Mouse (Mus musculus) kidney, adult 2 months (tissue): ENCODE data around the gene Gmppb.

Experiments used
- CTCF ChIP-seq: fragments of 200-500 bp; conservative IDR thresholded peaks from 2 replicates; pipeline ENCODE4 v1.5.1; 2011; ENCODE audit warnings: low read depth, mild to moderate bottlenecking, control low read depth, low read length, moderate library complexity, mixed read lengths; ENCODE audit not compliant: insufficient read depth, insufficient read length
- POLR2A ChIP-seq: fragments of 200-500 bp; IDR thresholded peaks from one replicate; pipeline ENCODE4 v1.6.1; 2011; ENCODE audit warnings: low read depth, low read length, control low read depth

DNA sequence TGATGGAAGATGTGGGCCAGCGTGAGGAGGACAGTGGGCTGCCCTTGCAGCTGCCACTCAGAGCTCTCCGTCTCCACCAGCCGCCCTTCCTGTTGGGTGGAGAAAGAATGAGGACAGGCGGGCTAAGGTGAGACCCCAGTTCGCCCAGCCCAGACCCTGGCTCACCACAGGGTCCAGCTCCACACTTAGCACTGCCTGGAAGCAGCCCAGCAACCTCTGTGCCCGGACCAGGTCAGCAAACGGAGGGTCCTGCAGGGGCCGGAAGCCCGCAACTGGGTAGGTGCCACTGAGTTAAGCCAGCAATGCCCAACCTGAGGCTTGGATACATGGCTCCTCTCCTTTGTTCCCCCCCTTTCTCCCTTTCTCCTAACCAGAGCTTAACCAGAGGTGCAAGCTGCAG is 20.0 kb downstream of the Gmppb start:
- TF ChIP-seq CTCF: no peak
- no peak for TF ChIP-seq POLR2A
